Mouse (Mus musculus) forebrain, embryonic 14.5 days (tissue): Measurements from ENCODE around the gene Cdk1. TPM values are rescaled to one million over a fixed set of nuclear protein-coding genes. Genes with fewer than 3 reads are reported as not detected.

Experiments
- ATAC-seq: fragments of 200-750 bp; cut with Nextera tagmentation; 2 replicates; pipeline ENCODE4 v1.8.0; 2017; ENCODE audit warnings: mild to moderate bottlenecking, moderate library complexity
- DNase-seq: peaks from one replicate; pipeline ENCODE4 v3.0.0-alpha.2; 2015; ENCODE audit warnings: low spot score
- H3K27ac ChIP-seq: fragments of 300-500 bp; sonication (generic); 2 replicates; pipeline ENCODE4 v1.5.1; 2014; ENCODE audit warnings: low read depth, mild to moderate bottlenecking, control low read depth, low read length, moderate library complexity
- H3K27me3 ChIP-seq: fragments of 300-500 bp; sonication (generic); replicated peaks from 2 replicates; pipeline ENCODE4 v1.6.1; 2014; ENCODE audit warnings: low read length, control low read depth, mixed read lengths; ENCODE audit not compliant: control insufficient read depth, insufficient read depth
- H3K36me3 ChIP-seq: fragments of 300-500 bp; sonication (generic); 2 replicates; pipeline ENCODE4 v1.6.1; 2014; ENCODE audit warnings: low read length, control low read depth; ENCODE audit not compliant: control insufficient read depth, insufficient read depth
- H3K4me1 ChIP-seq: fragments of 300-500 bp; sonication (generic); 2 replicates; pipeline ENCODE4 v1.6.1; 2014; ENCODE audit warnings: antibody characterized with exemption, low read length, control low read depth; ENCODE audit not compliant: control insufficient read depth, insufficient read depth
- H3K4me2 ChIP-seq: fragments of 300-500 bp; sonication (generic); 2 replicates; pipeline ENCODE4 v1.6.1; 2014; ENCODE audit warnings: mild to moderate bottlenecking, control low read depth, low read length
- H3K4me3 ChIP-seq: fragments of 300-500 bp; sonication (generic); 2 replicates; pipeline ENCODE4 v1.5.1; 2014; ENCODE audit warnings: low read depth, low read length, control low read depth
- H3K9ac ChIP-seq: fragments of 300-500 bp; sonication (generic); 2 replicates; pipeline ENCODE4 v1.6.1; 2014; ENCODE audit warnings: mild to moderate bottlenecking, low read length, control low read depth, moderate library complexity
- H3K9me3 ChIP-seq: fragments of 300-500 bp; sonication (generic); replicated peaks from 2 replicates; pipeline ENCODE4 v1.6.1; 2016; ENCODE audit warnings: low read length, control low read depth, mixed read lengths; ENCODE audit not compliant: control insufficient read depth
- whole genome bisulfite sequencing: fragments of 180-500 bp; shearing (Covaris S2); extraction: QIAGEN DNeasy Blood & Tissue Kit; methylation state at CpG from one replicate; pipeline ENCODE4 v1.1.7; 2014; 5-methylcytosine and 5-hydroxymethylcytosine counted together
- polyA plus RNA-seq: library from polyadenylated mRNA; unstranded; fragments of >200 nt; fragmentation: Nextera tagmentation; extraction: Ambion mirVana; gene quantifications from 2 replicates; pipeline ENCODE4 v1.2.1, GENCODE M21; 2014

The Cdk1 gene
- polyA plus RNA-seq, 1 experiment from 2014 or later: 304 TPM

DNA sequence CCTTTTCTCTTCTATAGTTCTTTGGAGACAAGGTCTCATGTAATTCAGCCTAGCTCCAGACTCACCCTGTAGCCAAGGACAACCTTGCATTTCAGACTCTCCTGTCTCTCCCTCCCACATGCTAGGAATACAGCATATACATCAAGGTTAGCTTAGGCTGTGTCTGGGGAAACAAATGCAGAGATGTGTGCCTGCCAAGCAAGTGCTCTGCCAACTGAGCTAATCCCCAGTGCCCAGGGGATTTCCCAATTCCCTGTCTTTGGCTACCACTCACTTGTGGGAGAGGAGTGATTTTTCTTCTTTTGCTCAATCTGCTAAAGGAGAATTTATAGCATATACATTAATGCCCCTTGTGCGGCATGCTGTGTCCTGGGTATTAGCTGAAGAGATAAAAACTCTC, 30.4 kb upstream of the Cdk1 start:
- no peak overlapping the region for H3K4me2 ChIP-seq
- ATAC-seq: no peak
- no peaks in the 10 kb centered on the region for H3K36me3 ChIP-seq
- DNase-seq: no peak
- H3K4me1 ChIP-seq: no peaks in the 10 kb centered on the region
- H3K9ac ChIP-seq: no peak overlapping the region
- H3K9me3 ChIP-seq: no peaks in the 10 kb centered on the region
- 91% methylated on average over 1 of the region's 1 CpGs for WGBS
- no peak overlapping the region for H3K27ac ChIP-seq
- no peaks in the 10 kb centered on the region for H3K27me3 ChIP-seq
- no peak overlapping the region for H3K4me3 ChIP-seq

DNA sequence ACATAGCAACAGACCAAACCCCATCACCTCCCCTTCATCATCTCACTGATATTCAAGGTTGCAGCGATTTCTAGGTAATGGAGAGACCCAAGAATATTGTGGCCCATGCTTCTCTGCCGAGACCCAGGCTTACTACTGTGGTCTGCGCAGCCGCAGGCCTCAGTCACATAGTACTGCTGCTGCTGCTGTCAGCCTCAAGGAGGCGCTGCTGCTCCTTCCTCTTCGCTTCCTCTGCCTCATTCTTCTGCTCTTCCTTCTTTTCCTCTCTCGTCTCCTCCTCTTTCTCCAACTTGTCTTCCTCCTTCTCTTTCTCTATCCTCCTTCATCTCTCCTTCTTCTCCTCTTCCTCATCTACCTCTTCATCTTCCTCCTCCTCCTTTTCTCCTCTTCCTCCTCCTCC, 22.4 kb upstream of the Cdk1 start:
- Histone ChIP-seq H3K27me3 (no peaks in the 10 kb centered on the region), H3K27ac (no peak overlapping the region), H3K36me3 (no peaks in the 10 kb centered on the region), H3K9ac (no peak overlapping the region), H3K4me3 (no peak overlapping the region), H3K4me1 (no peaks in the 10 kb centered on the region), H3K9me3 (no peaks in the 10 kb centered on the region), H3K4me2 (no peak overlapping the region)
- ATAC-seq (no peak), DNase-seq (no peak)
- WGBS: 55% methylated on average over 7 of the region's 7 CpGs

GRCm38 (mm10) chr10:69373796-69374550, 21.2 kb upstream of the Cdk1 start:
- 44% methylated on average over 10 of the region's 10 CpGs for WGBS
- DNase-seq: peak; percentile 26

DNA sequence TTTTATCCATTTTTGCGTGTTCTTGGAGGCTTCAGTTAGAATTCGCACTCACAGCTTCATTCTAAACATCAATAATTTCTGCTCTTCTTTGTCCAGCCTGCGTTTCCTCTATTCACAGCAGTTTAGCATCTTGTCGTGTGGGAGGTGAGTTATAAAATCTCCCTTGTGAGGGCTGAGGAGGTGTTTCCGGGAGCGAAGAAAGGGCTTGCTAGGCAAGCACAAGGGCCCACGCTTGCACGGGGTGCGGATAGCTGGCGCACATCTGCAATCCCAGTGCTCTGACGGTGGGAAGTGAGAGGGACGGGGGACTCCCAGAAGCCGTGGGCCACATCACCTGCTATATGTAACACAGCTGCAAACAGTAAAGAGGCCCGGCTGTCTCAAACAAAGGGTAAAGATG, 19.3 kb upstream of the Cdk1 start:
- Histone ChIP-seq H3K9ac (no peak overlapping the region), H3K4me3 (no peak overlapping the region), H3K4me1 (no peaks in the 10 kb centered on the region), H3K27ac (no peak overlapping the region), H3K4me2 (no peak overlapping the region), H3K9me3 (no peaks in the 10 kb centered on the region), H3K36me3 (no peaks in the 10 kb centered on the region), H3K27me3 (no peaks in the 10 kb centered on the region)
- 90% methylated on average over 14 of the region's 14 CpGs for WGBS
- ATAC-seq (no peak), DNase-seq (no peak)

More at GRCm38 (mm10) chr10:69373796-69374550, 21.2 kb upstream of the Cdk1 start:
- 0 out of 2 replicates have a peak, but pooled peaks have one; percentile 40 for ATAC-seq
- H3K36me3 ChIP-seq: no peaks in the 10 kb centered on the region
- H3K9me3 ChIP-seq: no peaks in the 10 kb centered on the region
- no peak overlapping the region for H3K4me2 ChIP-seq
- H3K9ac ChIP-seq: no peak overlapping the region
- H3K4me3 ChIP-seq: no peak overlapping the region
- no peak overlapping the region for H3K27ac ChIP-seq
- no peaks in the 10 kb centered on the region for H3K27me3 ChIP-seq
- no peaks in the 10 kb centered on the region for H3K4me1 ChIP-seq

GRCm38 (mm10) chr10:69371441-69371840, 18.7 kb upstream of the Cdk1 start:
- no peaks in the 10 kb centered on the region for H3K4me1 ChIP-seq
- H3K27me3 ChIP-seq: no peaks in the 10 kb centered on the region
- H3K36me3 ChIP-seq: no peaks in the 10 kb centered on the region
- H3K4me3 ChIP-seq: no peak overlapping the region
- no peak overlapping the region for H3K4me2 ChIP-seq
- DNase-seq (peak; percentile 68), ATAC-seq (0 out of 2 replicates have a peak, but pooled peaks have one; percentile 48)
- WGBS: 12% methylated on average over 10 of the region's 10 CpGs
- no peak overlapping the region for H3K9ac ChIP-seq
- no peak overlapping the region for H3K27ac ChIP-seq
- no peaks in the 10 kb centered on the region for H3K9me3 ChIP-seq

GRCm38 (mm10) chr10:69369321-69369720, 16.6 kb upstream of the Cdk1 start:
- H3K27ac ChIP-seq: no peak overlapping the region
- no peak for ATAC-seq
- no peaks in the 10 kb centered on the region for H3K27me3 ChIP-seq
- H3K9ac ChIP-seq: no peak overlapping the region
- H3K9me3 ChIP-seq: no peaks in the 10 kb centered on the region
- 82% methylated on average over 6 of the region's 6 CpGs for WGBS
- no peak overlapping the region for H3K4me3 ChIP-seq
- no peak for DNase-seq
- H3K4me1 ChIP-seq: no peaks in the 10 kb centered on the region
- H3K4me2 ChIP-seq: no peak overlapping the region
- no peaks in the 10 kb centered on the region for H3K36me3 ChIP-seq

GRCm38 (mm10) chr10:69366877-69367387, 14.2 kb upstream of the Cdk1 start:
- H3K4me1 ChIP-seq: no peaks in the 10 kb centered on the region
- no peak for ATAC-seq
- H3K4me2 ChIP-seq: no peak overlapping the region
- DNase-seq: peak; percentile 55
- no peaks in the 10 kb centered on the region for H3K27me3 ChIP-seq
- H3K27ac ChIP-seq: no peak overlapping the region
- H3K9ac ChIP-seq: no peak overlapping the region
- H3K36me3 ChIP-seq: no peaks in the 10 kb centered on the region
- WGBS: 88% methylated on average over 13 of the region's 13 CpGs
- H3K4me3 ChIP-seq: no peak overlapping the region
- no peaks in the 10 kb centered on the region for H3K9me3 ChIP-seq

- no peaks in the 10 kb centered on the region for H3K27me3 ChIP-seq
- 86% methylated on average over 11 of the region's 11 CpGs for WGBS
- H3K9ac ChIP-seq: no peak overlapping the region
- no peaks in the 10 kb centered on the region for H3K9me3 ChIP-seq
- H3K4me2 ChIP-seq: no peak overlapping the region
- no peak overlapping the region for H3K27ac ChIP-seq
- no peaks in the 10 kb centered on the region for H3K4me1 ChIP-seq
- DNase-seq: no peak
- no peaks in the 10 kb centered on the region for H3K36me3 ChIP-seq
- no peak for ATAC-seq
- H3K4me3 ChIP-seq: no peak overlapping the region
Observed at GRCm38 (mm10) chr10:69366208-69366607, 13.5 kb upstream of the Cdk1 start.

DNA sequence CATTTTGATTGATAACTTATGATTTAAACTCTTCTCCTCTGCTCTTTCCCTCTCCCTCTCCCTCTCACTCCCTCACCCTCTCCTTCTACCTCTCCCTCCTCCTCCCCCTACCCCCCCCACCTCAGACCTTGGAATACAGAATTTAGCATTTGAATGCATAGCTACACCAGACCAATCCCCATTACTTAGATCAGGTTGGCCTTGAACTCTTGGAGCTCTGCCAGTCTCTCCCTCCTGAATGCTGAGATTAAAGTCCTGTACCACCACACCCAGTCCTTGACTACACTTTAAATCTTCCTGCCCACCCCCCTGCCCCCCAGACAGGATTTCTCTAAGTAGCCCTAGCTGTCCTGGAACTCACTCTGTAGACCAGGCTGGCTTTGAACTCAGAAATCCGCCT, 6.9 kb upstream of the Cdk1 start:
- H3K9ac ChIP-seq: no peak overlapping the region
- ATAC-seq: no peak
- no peak overlapping the region for H3K4me2 ChIP-seq
- H3K36me3 ChIP-seq: no peaks in the 10 kb centered on the region
- H3K27ac ChIP-seq: no peak overlapping the region
- H3K9me3 ChIP-seq: no peaks in the 10 kb centered on the region
- DNase-seq: no peak
- no peaks in the 10 kb centered on the region for H3K27me3 ChIP-seq
- H3K4me1 ChIP-seq: no peaks in the 10 kb centered on the region
- no peak overlapping the region for H3K4me3 ChIP-seq
- 84% methylated on average over 1 of the region's 1 CpGs for WGBS
